Mouse (Mus musculus) embryonic facial prominence, embryonic 13.5 days (tissue): ENCODE measurements at regions not wholly inside any gene's neighbourhood (a gene's known extent, or its start where the extent isn't known, plus 50 kb on each side); places are given as distances from the start of the nearest gene placed in this dataset.

ENCODE experiments used
- ATAC-seq: fragments of 200-750 bp; cut with Nextera tagmentation; 2 replicates; pipeline ENCODE4 v1.8.0; 2017; ENCODE audit warnings: low read depth; ENCODE audit not compliant: insufficient number of reproducible peaks, insufficient read depth, low FRiP score, low TSS enrichment
- H3K27ac ChIP-seq: fragments of 300-500 bp; sonication (generic); 2 replicates; pipeline ENCODE4 v1.5.1; 2015; ENCODE audit warnings: moderate library complexity, mild to moderate bottlenecking, inconsistent platforms
- H3K27me3 ChIP-seq: fragments of 300-500 bp; sonication (generic); 2 replicates; pipeline ENCODE4 v1.6.1; 2015; ENCODE audit warnings: mild to moderate bottlenecking, inconsistent platforms
- H3K36me3 ChIP-seq: fragments of 300-500 bp; sonication (generic); 2 replicates; pipeline ENCODE4 v1.6.1; 2015; ENCODE audit warnings: mild to moderate bottlenecking, inconsistent platforms
- H3K4me1 ChIP-seq: fragments of 300-500 bp; sonication (generic); 2 replicates; pipeline ENCODE4 v1.6.1; 2015; ENCODE audit warnings: inconsistent platforms
- H3K4me2 ChIP-seq: fragments of 300-500 bp; sonication (generic); 2 replicates; pipeline ENCODE4 v1.6.1; 2015; ENCODE audit warnings: moderate library complexity, mild to moderate bottlenecking, inconsistent platforms
- H3K4me3 ChIP-seq: fragments of 300-500 bp; sonication (generic); 2 replicates; pipeline ENCODE4 v1.5.1; 2015; ENCODE audit warnings: mild to moderate bottlenecking, inconsistent platforms
- H3K9ac ChIP-seq: fragments of 300-500 bp; sonication (generic); 2 replicates; pipeline ENCODE4 v1.6.1; 2015; ENCODE audit warnings: mild to moderate bottlenecking, inconsistent platforms
- H3K9me3 ChIP-seq: fragments of 300-500 bp; sonication (generic); 2 replicates; pipeline ENCODE4 v1.6.1; 2016; ENCODE audit warnings: inconsistent platforms
- WGBS: fragments of 180-500 bp; shearing (Covaris S2); methylation state at CpG from one replicate; pipeline ENCODE4 v1.1.7; 2015; ENCODE audit warnings: mixed read lengths; 5-methylcytosine and 5-hydroxymethylcytosine counted together

DNA sequence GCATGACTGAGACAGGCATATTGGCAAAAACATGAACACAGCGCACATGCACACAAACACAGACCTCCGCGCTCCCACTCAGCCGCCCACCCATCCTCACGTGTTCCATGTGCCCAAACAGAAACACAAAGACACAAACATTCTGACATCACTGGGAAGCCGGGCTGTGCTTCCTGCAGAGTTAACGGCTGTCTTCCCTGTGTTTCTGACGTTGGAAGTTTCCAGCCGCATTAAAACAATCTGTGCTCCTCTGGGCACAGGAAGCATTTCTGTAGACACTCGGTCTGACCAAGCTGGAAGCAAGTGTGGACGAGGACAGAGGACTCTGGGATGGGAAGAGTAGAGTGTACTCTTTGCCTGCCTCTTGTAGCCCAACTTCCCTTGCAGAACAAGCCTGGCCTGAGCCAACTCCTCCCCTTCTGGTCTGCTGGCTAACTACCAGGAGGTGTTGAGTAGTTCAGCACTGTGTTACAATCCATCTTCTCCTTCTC lies 296.2 kb upstream of the Zfp703 start:
- Histone ChIP-seq H3K4me3 (no peak overlapping the region), H3K9me3 (no peaks in the 10 kb centered on the region), H3K9ac (no peak overlapping the region), H3K4me1 (peaks cover 25% of the 10 kb centered on the region), H3K36me3 (no peaks in the 10 kb centered on the region), H3K27ac (no peak overlapping the region), H3K27me3 (peaks cover 40% of the 10 kb centered on the region), H3K4me2 (no peak overlapping the region)
- ATAC-seq, result no peak
- WGBS, result 65% methylated on average over 11 of the region's 11 CpGs

DNA sequence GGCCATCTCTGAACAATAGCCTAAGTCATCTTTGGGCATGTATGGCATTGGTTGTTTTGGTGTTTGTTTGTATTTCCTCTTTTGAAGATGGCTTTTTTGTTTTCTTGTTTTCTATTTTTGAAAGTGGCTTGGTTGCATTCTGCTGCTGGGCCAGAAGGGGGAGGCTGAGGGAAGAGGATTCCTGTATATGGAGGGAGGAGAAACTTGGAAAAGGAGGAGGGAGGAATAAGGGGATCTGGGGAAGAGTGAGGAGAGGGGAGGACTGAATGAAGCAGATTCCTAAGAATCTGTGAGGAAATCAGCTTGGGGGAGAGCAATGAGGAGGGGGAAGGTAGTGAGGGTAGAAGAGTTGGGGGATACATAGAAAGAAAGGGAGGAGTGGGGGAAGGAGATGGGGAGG lies 290.0 kb upstream of the Zfp703 start:
- Histone ChIP-seq H3K27ac (no peak overlapping the region), H3K4me3 (no peak overlapping the region), H3K27me3 (peaks cover 11% of the 10 kb centered on the region; the same call in 1 of the 2 replicates), H3K36me3 (no peaks in the 10 kb centered on the region), H3K9ac (no peak overlapping the region), H3K4me2 (no peak overlapping the region), H3K9me3 (no peaks in the 10 kb centered on the region), H3K4me1 (peaks cover 29% of the 10 kb centered on the region)
- ATAC-seq, result no peak

DNA sequence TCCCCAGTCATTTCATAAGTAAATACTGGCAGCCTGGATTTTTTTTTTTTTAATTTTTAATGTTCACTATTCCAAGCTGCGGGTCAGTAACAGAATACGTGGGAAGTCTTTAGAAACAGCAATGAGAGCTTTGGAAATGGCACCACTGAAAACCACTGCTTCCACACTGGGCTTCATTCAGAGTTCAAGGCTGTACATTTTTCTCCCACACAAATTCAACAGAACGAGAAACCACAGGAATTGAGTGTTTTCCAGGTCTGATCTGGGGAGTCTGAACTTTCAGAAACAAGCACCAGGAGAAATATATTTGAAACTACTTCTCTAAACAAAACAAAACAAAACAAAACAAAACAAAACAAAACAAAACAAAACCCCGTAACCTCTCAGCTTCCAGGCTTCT lies 289.1 kb upstream of the Zfp703 start:
- no peak overlapping the region for H3K4me3 ChIP-seq
- ATAC-seq, result no peak
- H3K36me3 ChIP-seq, result no peaks in the 10 kb centered on the region
- no peaks in the 10 kb centered on the region for H3K9me3 ChIP-seq
- peaks cover 32% of the 10 kb centered on the region for H3K4me1 ChIP-seq
- no peak overlapping the region for H3K9ac ChIP-seq
- no peak overlapping the region for H3K4me2 ChIP-seq
- H3K27me3 ChIP-seq, result peaks cover 6% of the 10 kb centered on the region; the same call in 1 of the 2 replicates
- peak overlapping the region; percentile 33; the same call in 1 of the 2 replicates for H3K27ac ChIP-seq
- 52% methylated on average over 4 of the region's 4 CpGs for WGBS

DNA sequence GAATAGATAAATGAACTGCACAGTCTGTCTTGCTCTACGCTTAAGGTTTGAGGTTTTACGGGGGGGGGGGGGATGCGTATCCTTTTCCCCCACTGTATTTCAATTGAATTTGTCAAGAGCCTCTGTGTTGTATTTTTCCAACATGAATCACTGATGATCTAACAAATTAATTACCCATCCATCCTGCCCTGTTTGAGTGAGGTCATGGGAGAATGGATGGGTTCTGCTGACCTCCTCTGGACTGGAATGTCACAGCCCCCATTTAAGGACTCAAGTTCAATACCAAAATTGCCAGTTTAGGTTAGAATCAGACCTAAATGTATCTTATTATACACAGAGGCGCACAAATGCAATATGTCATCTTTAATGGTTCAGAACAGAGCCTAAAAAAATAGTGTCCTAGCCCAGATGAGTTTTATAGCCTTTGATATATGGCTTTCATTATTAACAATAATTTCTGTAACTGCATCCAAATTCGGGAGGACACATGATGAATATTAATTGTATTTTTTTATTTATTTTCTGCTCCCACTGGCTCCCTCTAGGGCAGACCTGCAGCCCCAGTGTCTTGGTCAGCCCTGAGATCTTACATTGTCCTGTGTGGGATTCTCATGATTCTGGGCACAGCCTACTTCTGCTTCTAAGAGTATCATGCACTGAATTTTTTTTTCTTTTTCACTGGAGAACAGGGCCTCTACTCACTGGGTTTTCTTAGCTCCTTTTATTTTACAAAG lies 288.2 kb upstream of the Zfp703 start:
- no peaks in the 10 kb centered on the region for H3K27me3 ChIP-seq
- H3K9ac ChIP-seq, result no peak overlapping the region
- H3K9me3 ChIP-seq, result no peaks in the 10 kb centered on the region
- no peak overlapping the region for H3K27ac ChIP-seq
- H3K36me3 ChIP-seq, result no peaks in the 10 kb centered on the region
- H3K4me1 ChIP-seq, result peaks cover 32% of the 10 kb centered on the region
- no peak overlapping the region for H3K4me2 ChIP-seq
- no peak overlapping the region for H3K4me3 ChIP-seq
- ATAC-seq, result no peak
- WGBS, result 63% methylated on average over 5 of the region's 5 CpGs

DNA sequence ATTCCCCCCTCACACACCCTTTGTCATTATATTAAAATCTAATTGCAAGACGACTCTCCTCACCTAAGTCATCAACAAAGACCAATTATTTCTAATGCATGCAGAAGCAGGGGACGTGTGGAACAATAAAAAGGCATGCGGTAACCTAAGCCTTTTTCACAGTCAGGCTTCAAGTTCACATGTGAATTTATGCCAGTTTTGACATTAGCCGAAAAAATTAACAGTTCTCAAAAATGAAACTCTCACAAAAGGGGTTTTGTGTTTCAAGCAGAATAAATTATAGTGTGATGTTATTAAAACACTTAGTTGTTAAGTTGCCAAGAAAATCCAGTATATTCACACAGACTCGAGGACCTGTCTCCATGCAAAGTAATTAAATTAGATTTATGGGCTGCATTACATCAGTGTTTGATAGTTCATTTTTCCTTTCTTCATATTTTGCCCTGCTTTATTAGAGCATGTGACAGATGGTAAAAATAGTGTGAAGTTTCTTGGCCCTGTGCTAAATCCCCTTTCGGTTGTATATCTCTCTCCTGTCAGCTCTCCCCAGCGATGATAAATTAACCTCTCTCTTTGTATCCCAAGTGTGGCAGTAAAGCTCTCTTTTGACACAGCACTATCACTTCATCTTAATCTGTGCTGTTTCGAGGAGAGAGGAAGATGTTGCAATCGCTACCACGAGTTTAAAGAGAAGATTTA lies 287.5 kb upstream of the Zfp703 start:
- 46% methylated on average over 10 of the region's 10 CpGs for WGBS
- ATAC-seq, result no peak

DNA sequence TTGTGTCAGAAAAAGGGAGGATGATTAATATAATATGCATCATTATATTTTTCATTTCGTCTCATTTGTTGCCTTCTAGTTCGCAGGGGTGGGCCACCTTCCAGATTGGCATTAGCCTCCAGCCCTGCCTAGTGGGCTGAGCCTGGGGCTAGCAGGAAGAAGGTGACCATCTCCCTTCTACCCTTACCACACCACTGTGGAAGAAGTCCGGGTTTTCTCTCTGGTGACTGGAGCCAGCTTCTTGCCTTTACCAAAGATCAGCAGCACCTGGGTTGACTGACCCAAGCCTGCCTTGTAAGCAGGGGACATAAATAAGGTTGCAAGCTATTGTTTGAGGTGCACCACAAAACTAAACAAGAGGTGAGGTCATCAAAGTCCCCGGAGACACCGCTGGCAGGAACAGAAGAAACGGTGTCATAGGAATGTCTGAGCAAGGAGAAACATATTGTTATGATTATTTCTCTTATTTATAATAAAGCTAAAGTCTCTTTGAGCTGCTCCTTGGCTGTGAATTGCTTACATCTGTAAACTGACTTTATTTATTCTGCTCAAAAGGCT lies 286.9 kb upstream of the Zfp703 start:
- Histone ChIP-seq H3K9ac (no peak overlapping the region), H3K4me3 (no peak overlapping the region), H3K27me3 (no peaks in the 10 kb centered on the region), H3K4me2 (no peak overlapping the region), H3K36me3 (no peaks in the 10 kb centered on the region), H3K4me1 (peaks cover 32% of the 10 kb centered on the region), H3K27ac (no peak overlapping the region), H3K9me3 (no peaks in the 10 kb centered on the region)
- peak; percentile 32; the same call in 1 of the 2 replicates for ATAC-seq
- 53% methylated on average over 6 of the region's 6 CpGs for WGBS

More for the DNA sequence above, 287.5 kb upstream of the Zfp703 start:
- Histone ChIP-seq H3K27me3 (no peaks in the 10 kb centered on the region), H3K4me2 (no peak overlapping the region), H3K9me3 (no peaks in the 10 kb centered on the region), H3K36me3 (no peaks in the 10 kb centered on the region), H3K4me3 (no peak overlapping the region), H3K27ac (no peak overlapping the region), H3K9ac (no peak overlapping the region), H3K4me1 (peaks cover 32% of the 10 kb centered on the region)

DNA sequence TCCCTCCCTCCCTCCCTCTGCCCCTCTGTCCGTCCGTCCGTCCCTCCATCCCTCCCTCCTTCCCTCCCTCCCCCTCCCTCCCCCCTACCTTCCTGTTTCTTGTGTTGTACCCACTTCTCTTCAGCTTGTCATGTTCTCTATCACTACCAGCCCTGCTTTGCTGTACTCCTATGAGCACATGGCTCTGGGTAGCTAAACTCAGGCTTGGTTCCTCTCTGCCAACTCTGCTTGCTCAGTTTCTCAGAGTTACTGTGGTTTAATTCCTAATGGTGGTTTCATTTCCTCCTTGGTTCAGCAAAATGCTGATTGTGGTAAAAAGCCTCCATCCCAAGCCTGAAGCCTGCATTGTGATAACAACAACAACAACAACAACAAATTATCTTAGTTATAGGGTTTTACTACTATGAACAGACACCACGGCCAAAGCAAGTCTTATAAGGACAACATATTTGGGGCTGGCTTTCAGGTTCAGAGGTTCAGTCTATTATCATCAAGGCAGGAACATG lies 279.5 kb upstream of the Zfp703 start:
- Histone ChIP-seq H3K36me3 (no peaks in the 10 kb centered on the region), H3K4me3 (no peak overlapping the region), H3K4me2 (no peak overlapping the region), H3K9me3 (no peaks in the 10 kb centered on the region), H3K4me1 (peaks cover 5% of the 10 kb centered on the region; the same call in 1 of the 2 replicates), H3K27ac (no peak overlapping the region), H3K27me3 (no peaks in the 10 kb centered on the region; the same call in 1 of the 2 replicates), H3K9ac (no peak overlapping the region)
- ATAC-seq, result no peak
- 88% methylated on average over 1 of the region's 4 CpGs for WGBS

DNA sequence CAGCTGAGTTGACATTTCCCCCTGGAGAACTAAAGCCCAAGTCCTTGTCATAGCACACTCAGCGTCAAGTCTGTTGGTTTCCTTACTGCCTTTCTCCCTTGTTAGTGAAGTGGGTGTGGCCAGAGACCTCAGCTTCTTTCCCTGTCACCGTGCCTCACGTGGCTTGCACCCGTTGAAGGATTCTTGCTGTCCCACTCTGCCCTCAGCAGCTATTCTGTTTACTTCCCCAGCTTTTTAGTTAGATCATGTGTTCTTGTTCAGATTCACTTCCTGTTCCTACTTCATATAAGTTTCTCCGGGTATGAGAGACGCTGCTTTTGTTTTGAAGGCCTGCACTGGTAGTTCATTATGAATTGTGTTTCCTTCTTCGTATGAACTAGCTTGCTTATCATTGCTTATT lies 278.5 kb upstream of the Zfp703 start:
- Histone ChIP-seq H3K4me3 (no peak overlapping the region), H3K9ac (no peak overlapping the region), H3K4me2 (no peak overlapping the region), H3K9me3 (no peaks in the 10 kb centered on the region), H3K4me1 (peaks cover 4% of the 10 kb centered on the region; the same call in 1 of the 2 replicates), H3K27me3 (no peaks in the 10 kb centered on the region; the same call in 1 of the 2 replicates), H3K27ac (no peak overlapping the region), H3K36me3 (no peaks in the 10 kb centered on the region)
- no peak for ATAC-seq
- WGBS, result 51% methylated on average over 7 of the region's 7 CpGs

DNA sequence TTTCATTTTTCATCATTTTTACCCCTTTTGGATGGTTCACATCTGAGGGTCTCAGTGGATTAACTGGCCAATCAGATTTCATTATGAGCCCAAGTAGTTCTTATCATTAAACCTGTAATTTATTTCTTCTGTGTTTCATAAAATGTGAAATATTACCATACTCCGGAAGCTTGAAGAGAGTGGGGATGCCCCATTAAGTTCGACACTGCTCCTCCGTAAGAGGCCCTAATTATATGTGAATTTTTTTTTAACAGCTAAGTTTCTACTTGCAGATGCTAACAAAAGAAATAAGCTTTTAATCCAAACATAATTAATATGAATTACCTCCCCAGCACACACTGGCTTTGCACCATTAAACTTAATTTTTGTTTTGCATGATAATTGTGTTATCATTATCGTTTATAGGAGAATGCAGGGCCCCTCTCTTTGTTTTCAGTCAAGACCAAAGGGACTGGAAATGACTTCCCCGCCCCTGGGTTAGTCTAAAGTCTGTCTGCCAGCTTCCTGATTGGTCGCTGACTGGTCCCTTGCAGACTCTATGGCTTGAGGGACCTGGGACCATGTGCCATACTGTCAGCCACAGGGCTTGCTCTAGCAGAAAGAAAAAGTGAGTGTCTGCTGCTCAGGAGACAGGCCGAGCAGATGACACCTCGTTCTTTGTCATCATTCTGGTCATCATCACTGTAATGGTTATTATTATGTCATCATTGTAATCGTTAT lies 270.9 kb upstream of the Zfp703 start:
- Histone ChIP-seq H3K9me3 (no peaks in the 10 kb centered on the region), H3K9ac (no peak overlapping the region), H3K36me3 (no peaks in the 10 kb centered on the region), H3K4me1 (peaks cover 9% of the 10 kb centered on the region; the same call in 1 of the 2 replicates), H3K27ac (no peak overlapping the region), H3K4me2 (no peak overlapping the region), H3K27me3 (no peaks in the 10 kb centered on the region; the same call in 1 of the 2 replicates), H3K4me3 (no peak overlapping the region)
- ATAC-seq, result no peak
- WGBS, result 55% methylated on average over 9 of the region's 9 CpGs

DNA sequence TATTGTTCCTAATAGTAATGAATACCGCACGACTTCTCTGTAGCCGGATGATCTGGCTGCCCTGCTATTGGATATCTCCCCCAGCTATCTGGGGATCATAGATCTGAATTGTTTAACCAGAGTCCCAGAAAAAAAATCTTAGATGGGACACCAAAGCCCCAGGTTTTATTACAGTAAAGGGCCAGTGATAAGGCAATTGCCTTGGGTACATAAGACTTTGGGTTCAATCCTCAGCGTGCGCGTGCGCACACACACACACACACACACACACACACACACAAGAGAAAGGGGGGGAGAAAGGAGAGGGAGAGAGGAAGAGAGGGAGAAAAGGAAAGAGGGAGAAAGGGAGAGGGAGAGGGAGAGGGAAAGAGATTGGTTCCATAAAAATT lies 270.4 kb upstream of the Zfp703 start:
- Histone ChIP-seq H3K4me2 (no peak overlapping the region), H3K9me3 (no peaks in the 10 kb centered on the region), H3K27ac (no peak overlapping the region), H3K4me1 (peaks cover 7% of the 10 kb centered on the region; the same call in 1 of the 2 replicates), H3K27me3 (no peaks in the 10 kb centered on the region; the same call in 1 of the 2 replicates), H3K9ac (no peak overlapping the region), H3K36me3 (no peaks in the 10 kb centered on the region), H3K4me3 (no peak overlapping the region)
- 87% methylated on average over 7 of the region's 7 CpGs for WGBS
- ATAC-seq, result no peak

DNA sequence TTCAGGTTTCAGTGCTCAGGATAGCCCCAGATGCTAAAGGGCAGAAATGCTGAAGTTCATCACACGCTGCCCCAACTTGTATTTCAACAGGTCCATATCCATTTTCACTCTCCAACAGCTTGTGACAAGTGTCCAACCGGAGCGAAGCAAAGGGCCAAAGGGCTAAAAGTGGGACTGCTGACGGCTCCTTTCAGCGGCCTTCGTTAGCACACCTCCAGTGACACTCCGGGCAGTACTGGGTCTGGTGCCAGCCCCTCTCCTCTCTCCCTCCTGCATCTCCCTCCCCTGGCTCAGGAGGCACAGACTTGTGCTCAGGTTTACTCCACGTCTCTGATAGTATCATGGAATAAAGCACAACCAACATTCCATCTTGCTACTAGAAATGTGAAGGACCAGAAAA lies 263.3 kb upstream of the Zfp703 start:
- no peaks in the 10 kb centered on the region for H3K27me3 ChIP-seq
- 89% methylated on average over 8 of the region's 8 CpGs for WGBS
- no peaks in the 10 kb centered on the region for H3K9me3 ChIP-seq

More for the DNA sequence above, 263.3 kb upstream of the Zfp703 start:
- no peaks in the 10 kb centered on the region for H3K36me3 ChIP-seq
- no peak overlapping the region for H3K4me2 ChIP-seq
- no peak overlapping the region for H3K9ac ChIP-seq
- ATAC-seq, result no peak
- no peak overlapping the region for H3K4me3 ChIP-seq
- H3K27ac ChIP-seq, result no peak overlapping the region
- peaks cover 7% of the 10 kb centered on the region; the same call in 1 of the 2 replicates for H3K4me1 ChIP-seq
